Mouse (Mus musculus) ES-CJ7 (cell line): ENCODE measurements around the gene Tmem200b.
A peak's percentile ranks its signal among the peaks of the same experiment; 100 is the strongest.

Experiments
- DNase-seq: peaks from one replicate; pipeline ENCODE4 v3.0.0; 2011; ENCODE audit warnings: low read depth, low spot score

Gene Tmem200b

DNA sequence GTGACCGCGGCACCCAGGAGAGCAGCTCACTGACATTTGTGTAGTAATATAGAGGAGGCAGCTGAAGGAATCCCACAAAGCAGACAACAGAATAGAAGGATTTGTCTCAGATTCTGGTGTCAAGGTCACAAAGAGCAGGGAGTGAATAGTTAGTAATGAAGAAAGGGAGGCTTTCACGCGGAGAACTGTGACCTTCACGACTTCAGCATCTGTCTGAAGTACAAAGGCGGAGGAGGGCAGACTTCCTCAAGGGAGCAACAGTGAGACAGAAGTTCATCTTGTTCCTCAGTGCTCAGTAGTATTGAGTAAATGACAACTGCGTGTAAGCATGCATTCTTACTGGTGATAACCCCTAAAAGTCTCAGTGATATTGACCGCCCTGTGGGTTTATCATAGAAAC, 29.1 kb downstream of the Tmem200b start:
- DNase-seq, result peak; percentile 24

DNA sequence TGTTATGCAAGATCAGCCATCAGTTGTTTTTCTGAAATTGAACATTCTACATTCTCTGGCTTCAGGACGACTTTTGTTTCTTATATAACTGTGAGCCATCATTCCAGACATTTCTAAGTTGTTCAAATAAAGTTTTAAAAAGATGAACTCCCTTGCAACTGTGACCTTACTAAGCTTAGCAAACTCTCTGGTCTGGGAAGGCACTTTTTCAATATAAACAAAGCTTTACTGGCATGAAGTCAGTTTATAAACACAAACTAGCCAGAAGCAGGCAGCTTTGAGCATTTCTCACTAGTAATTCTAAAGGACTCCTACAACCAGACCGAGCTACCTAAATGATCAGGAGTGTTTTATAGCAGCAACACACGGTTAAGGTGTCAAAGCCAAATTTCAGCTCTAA, 35.6 kb downstream of the Tmem200b start:
- DNase-seq, result no peak

DNA sequence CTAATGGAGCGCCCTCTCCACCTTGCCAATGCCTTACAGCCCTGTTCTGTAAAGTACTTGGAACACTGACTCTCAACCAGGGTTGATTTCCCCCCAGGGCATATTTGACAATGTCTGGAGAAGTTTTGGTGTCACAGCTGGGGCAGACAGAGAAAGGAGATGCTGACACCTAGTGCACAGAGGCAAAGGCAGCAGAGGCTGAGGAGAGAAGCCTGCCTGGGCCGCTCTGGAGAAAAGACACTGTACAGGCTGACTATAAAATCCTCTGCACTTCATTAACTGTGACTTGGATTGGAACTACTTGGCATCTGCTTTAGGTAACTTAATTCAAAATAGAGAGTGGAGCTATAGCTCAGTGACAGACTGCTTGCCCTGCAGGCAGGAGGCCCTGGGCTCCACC, 47.3 kb downstream of the Tmem200b start:
- DNase-seq, result peak; percentile 44

DNA sequence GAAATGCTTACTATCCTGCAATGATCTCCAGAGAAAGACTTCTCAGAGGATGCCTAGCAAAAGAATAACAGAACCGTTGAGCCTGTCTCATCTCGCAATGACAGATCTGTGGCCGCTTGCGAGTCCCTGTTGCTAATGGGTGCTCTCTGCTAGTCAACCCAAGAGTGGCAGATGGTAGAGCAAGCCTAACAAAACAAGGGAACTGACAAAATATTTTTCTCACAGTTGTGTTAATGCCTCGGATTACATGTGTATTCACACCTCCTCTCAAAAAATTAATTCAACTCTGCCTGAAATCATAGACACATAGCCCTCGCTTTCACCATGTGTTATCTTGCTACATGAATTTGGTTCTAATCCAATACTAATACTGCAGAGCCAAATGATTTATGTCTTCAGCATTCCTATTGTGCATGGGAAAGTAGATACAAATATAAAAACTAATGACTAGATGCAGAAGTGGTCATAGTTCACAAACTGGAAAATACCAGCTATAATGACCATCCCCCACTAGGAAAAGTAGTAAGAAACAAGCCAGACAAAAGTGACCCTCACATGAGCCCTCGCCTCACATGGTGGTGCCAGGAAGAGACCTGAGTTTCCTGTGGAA, 48.8 kb downstream of the Tmem200b start:
- DNase-seq, result no peak
